In genomic region chr10:67096621-67097436, GRCm38 (mm10) we compare ENCODE assay signal across 8 mouse cellular contexts. TPM values are rescaled to one million over a fixed set of nuclear protein-coding genes. Genes with fewer than 3 reads are reported as not detected.
DNase-seq lines count a peak whose midpoint lies in the region; ATAC-seq lines count a peak whose summit lies in the region.

Reep3 (minus strand) TSS chr10:67096945.

- H3K9me3 ChIP-seq in hindbrain, embryonic 16.5 days (ENCODE audit: control insufficient read depth, low read length): no peaks in the 10 kb centered on the region
- peaks cover 13% of the 10 kb centered on the region for H3K9me3 ChIP-seq in megakaryocyte, embryonic 14.5 days

- peak within 1 kb of the TSS; percentile 93 for H3K4me3 ChIP-seq in hindbrain, embryonic 16.5 days (ENCODE audit: low read length)
- H3K4me3 ChIP-seq in megakaryocyte, embryonic 14.5 days (replicated peaks): peak within 1 kb of the TSS; percentile 99

- intact Hi-C loops in left cerebral cortex, postnatal 10 days (cut with DNase I): loop anchor here (2.0 to 5.0 kb wide), 3 partner anchors 70 to 185 kb away; no protein-coding TSS in a partner anchor

- H3K36me3 ChIP-seq in hindbrain, embryonic 16.5 days (ENCODE audit: control insufficient read depth, insufficient read depth, low read length): no peaks in the 10 kb centered on the region
- H3K36me3 ChIP-seq in megakaryocyte, embryonic 14.5 days (replicated peaks; ENCODE audit: low read length): peaks cover 31% of the 10 kb centered on the region

- WGBS in hindbrain, embryonic 16.5 days: under 1% methylated on average over 92 of the region's 97 CpGs

- peak; percentile 58 for DNase-seq in ZHBTc4 (ENCODE audit: low read depth, low spot score)
- DNase-seq in cerebellum, postnatal 25 days: peak; percentile 86 to 89
- peak; percentile 61 to 63 for DNase-seq in gastrocnemius, adult 8-10 months (ENCODE audit: low spot score in 2 of 2)
- DNase-seq in left cerebral cortex, postnatal 10 days (ENCODE audit: extremely low spot score in 1 of 2, low spot score in 2 of 2): peak in 1 of 2 experiments; percentile 87
- DNase-seq in right cerebral cortex, adult 2 months (ENCODE audit: low spot score in 2 of 2): peak; percentile 52 to 53
- DNase-seq in urinary bladder, postnatal 25 days (ENCODE audit: low spot score): peak; percentile 68

- ATAC-seq in hindbrain, embryonic 16.5 days: peak; percentile 82

- H3K27me3 ChIP-seq in hindbrain, embryonic 16.5 days (replicated peaks; ENCODE audit: control insufficient read depth, insufficient read depth, low read length): no peaks in the 10 kb centered on the region
- no peaks in the 10 kb centered on the region for H3K27me3 ChIP-seq in megakaryocyte, embryonic 14.5 days (replicated peaks)

- H3K4me2 ChIP-seq in hindbrain, embryonic 16.5 days (ENCODE audit: low read length): peak within 1 kb of the TSS; percentile 85

- H3K4me1 ChIP-seq in hindbrain, embryonic 16.5 days (ENCODE audit: control insufficient read depth, insufficient read depth, low read depth, low read length): peaks cover 34% of the 10 kb centered on the region
- peaks cover 37% of the 10 kb centered on the region for H3K4me1 ChIP-seq in megakaryocyte, embryonic 14.5 days

- peak within 1 kb of the TSS; percentile 100 for H3K27ac ChIP-seq in hindbrain, embryonic 16.5 days (ENCODE audit: low read depth, low read length)

- H3K9ac ChIP-seq in hindbrain, embryonic 16.5 days (ENCODE audit: low read depth, low read length): peak within 1 kb of the TSS; percentile 100

RNA-seq across cellular contexts. Expression of gene Reep3, which starts in this region (rescaled TPM):
- total RNA-seq in gastrocnemius, adult 8-10 months (2022): 1 to 10 TPM; 7.6 to 9.3 (median 9.0) TPM
- 32.7 and 36.2 TPM in 2 replicates for polyA plus RNA-seq in hindbrain, embryonic 16.5 days (2015; fragmentation: Nextera tagmentation; extraction: Ambion mirVana)
- 10 to 100 TPM; 24.9 to 25.1 TPM for total RNA-seq in left cerebral cortex, postnatal 10 days (2021)
- polyA plus RNA-seq in megakaryocyte, embryonic 14.5 days (2012; ENCODE audit: insufficient read depth, low replicate concordance): 0.62 and 0.97 TPM in 2 replicates

Comparison
In these comparisons a context has a peak if more than half of its experiments do, and no peak if none do; other contexts are left out.
1. RNA of gene Reep3 (polyA plus RNA-seq): 32.7 to 36.2 TPM in hindbrain, embryonic 16.5 days; 0.62 to 0.97 TPM in megakaryocyte, embryonic 14.5 days; every median in the first group is over 10 times any median in the second.